Mouse (Mus musculus): ENCODE measurements around the gene Snx21.

Snx21 gene

DNA sequence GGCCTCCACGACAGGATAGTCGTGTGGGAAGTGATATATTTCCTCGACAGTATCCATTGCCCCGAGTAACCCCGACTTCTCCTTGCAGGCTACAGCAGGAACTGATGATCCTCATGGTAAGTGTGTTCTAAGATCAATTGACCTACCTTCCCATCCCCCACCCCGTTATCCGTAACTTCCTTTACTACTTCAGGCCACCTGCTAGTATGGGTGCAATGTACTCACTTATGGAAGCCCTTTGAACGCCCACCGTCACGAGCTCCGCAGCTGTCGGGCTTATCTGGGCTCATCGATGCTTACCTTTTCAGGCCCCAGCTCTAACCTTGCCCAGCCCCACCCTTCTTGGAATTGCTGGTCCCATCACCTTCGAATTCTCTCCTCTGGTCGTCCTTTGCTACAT is 15.3 kb upstream of the Snx21 start:
- in situ Hi-C loops (cut with MseI, MboI) = no loop called here

DNA sequence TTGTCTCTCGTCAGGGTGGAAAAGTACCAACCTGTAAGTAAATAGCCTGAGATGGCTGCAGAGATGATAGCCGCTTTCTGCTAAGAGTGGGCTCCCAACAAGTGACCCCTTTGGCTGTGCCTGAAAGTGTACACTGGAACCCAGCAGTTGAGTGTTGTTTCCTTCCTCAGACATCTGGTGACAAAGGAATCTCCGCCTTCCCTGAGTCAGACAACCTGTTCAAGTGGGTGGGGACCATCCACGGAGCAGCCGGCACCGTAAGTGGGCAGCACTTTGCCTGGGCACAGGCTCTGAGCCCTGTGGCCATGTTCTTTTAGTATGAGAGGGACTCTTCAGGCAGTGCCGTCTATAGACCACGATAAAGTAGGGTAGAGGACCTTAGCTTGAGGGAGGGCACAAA is 14.5 kb upstream of the Snx21 start:
- in situ Hi-C loops (cut with MseI, MboI) = no loop called here

DNA sequence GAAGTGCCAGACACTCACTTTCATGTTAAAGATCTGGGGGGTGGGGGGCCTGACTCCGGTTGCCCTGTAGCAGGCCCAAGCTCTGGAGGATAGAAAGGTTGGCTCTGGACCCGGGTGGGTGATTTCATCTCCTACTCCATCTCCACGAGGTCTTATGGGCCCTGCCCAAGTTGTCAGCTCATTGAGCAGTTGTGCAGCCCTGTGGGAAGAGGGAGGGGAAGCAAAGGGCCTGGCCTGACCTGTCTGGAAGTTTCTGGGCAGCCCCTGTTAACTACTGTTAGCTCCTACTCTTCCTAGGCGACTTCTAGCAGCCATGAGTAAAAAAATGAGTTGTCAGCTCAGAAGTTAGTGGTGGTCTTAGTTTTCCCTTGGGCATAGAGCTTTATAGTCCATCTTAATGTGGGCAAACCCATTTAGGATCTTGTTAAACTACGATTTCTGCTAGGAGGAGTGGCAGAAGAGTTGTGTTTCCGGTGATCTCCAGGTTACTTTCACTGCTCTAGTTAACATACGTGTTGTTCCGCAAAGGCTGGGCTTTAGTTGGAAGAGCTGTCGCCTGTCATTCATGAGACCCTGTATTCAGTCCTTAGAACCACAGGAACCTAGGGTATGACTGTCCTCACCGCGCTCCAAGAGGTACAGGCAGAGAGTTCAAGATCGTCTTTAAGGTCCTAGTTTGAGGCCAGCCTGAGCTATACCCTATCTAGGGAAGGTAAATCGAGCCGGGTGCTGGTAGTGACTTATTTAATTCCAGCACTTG is 12.2 kb upstream of the Snx21 start:
- in situ Hi-C loops (cut with MseI, MboI) = no loop called here

DNA sequence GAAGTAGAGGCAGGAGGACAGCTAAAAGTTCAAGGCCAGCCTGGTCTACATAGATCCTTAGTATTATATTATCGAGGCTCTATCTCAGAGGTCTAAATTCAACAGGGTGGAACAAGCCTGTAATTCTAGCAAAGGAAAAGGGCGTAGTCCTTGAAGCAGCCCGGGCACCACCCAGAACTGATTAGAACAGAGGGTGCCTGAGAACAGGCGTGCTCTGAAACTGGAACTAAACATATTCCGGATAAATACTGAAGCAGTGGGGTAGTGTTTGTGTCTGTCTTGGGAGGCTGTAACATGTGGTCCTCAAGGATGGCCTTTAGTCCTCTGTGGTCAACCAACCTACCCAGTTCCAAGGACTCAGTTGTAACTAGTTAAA is 11.6 kb upstream of the Snx21 start:
- in situ Hi-C loops (cut with MseI, MboI) = no loop called here

DNA sequence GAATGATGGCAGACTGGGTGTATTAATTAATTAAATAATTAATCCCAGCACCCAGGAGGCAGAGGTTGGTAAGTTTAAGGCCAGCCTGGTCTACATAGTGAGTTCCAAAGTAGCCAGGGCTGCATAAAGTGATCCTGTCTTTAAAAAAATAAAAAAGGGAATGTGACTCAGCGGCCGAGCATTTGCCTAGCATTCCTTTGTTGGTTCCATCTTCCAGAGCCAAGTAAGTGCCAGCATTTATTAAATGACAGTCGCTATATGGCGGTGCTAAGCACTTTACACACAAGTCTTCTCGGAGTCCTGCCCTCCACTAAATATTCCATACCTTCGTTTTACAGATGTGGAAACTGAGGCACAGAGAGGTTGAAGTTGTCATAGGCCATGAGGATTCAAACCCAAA is 9.5 kb upstream of the Snx21 start:
- in situ Hi-C loops (cut with MseI, MboI) = no loop called here

DNA sequence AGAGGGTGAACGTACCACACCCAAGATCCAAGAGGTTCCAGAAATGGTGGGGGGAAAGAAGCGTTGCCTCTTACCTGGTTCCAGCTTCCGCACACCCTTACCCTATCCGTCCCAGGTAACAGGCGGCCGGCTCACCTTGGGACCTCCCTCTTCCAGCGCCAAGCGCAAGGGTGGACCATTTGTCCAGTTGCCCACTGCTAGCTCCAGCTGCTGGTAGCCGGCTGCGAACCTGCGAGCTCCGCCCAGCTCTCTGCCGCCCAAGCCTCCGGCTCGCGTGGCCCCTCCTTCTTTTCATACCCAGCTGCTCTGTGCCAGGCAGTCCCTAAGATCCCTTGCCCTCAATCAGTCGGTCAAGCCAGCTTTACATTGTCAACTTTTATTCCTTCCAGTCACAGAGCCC is 8.8 kb upstream of the Snx21 start:
- in situ Hi-C loops (cut with MseI, MboI) = no loop called here

DNA sequence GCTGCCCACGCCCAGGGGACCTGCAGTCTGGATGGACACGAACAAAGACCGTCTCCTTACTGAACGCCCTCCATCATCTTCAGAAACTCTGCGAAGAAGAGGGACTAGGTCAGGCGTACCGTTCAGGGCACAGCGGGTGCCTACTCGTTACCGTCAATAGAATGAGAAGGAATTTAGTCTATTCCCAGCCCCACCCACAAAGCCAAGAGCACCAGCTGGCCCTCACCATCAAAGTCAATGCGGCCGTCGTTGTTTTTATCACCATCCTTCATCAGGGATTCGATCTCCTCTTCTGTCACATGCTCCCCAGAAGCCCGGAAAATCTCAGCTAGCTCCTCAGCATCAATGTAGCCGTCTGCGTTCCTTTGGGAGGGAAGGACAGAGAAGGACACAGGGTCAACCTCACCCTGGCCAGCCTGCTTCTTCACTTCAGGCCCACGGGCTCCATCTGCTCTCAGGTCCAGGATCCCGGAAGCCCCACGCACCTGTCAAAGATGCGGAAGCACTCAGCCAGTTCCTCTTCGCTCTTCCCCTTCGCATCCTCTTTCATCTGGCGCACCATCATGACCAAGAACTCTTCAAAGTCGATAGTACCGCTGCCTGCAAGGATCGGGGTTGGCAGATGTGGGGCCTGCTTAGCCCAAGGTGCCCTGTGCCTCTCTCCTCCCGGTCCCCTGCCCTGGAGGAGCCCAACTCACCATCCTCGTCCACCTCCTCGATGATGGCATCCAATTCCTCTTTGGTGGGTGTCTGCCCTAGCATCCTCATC is 8.2 kb upstream of the Snx21 start:
- in situ Hi-C loops (cut with MseI, MboI) = no loop called here

DNA sequence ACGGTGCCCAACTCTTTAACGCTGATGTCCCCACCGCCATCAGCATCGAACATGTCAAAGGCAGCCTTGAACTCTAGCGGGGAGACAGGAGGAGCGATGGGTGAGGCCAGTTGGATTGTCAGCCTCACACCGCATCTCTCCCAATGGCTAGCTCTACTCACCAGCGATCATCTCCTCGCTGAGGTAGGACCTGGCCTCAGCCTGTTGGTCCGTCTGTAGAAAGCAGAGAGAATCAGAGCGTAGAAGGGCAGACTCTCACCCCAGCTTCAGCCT is 7.7 kb upstream of the Snx21 start:
- in situ Hi-C loops (cut with MseI, MboI) = no loop called here

DNA sequence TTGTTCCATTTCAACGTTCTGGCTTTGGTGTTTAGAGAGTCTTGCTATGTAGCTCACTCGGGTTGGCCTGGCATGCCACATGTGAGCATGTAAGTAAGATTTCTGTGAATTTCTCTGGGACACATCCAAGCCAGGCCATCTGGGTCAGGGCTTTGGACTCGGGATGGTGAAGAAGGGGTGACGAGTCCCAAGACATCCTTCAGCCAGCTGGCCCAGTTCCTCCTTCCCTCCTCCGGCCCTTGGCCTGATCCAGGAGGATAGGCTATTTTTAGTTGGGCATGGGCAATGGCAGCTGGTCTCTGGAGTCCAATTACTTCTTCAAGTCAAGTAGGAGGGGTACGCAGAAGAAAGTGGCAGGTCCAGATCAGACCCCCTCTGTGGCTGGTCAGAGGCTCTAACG is 6.8 kb upstream of the Snx21 start:
- in situ Hi-C loops (cut with MseI, MboI) = no loop called here

DNA sequence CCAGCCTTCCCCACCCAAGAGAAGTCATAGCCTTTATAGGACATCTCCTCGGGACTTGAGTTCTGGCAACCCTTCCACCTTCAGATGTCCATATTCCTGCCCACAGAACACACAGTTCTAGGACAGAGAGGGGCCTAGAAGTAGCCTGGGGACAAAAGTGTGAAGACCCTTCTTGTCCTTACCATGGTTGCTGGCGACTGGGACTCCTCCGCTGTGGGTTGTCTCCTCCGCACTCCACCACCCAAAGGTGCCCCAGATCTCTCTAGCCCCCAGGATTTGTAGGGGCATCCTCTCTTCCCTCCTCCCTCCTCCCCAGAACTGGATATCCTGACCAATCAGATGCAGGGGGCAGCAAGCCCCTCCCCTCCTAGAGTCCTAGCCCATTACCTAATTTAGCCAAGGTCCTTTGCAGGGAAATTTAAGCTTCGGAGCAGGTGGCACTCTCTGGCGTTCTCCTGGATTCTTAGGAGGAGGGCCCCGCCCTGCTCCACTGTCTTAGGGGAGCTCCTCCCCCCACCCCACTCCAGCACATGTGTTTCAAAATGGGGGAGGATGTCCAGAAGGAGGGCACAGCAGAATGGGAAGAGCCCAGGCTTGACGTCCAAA is 6.0 kb upstream of the Snx21 start, which contains the start of gene Tnnc2:
TSS of gene Tnnc2 (minus strand) at position 487 of the 606 bp plus-strand sequence.
- in situ Hi-C loops (cut with MseI, MboI) = no loop called here

DNA sequence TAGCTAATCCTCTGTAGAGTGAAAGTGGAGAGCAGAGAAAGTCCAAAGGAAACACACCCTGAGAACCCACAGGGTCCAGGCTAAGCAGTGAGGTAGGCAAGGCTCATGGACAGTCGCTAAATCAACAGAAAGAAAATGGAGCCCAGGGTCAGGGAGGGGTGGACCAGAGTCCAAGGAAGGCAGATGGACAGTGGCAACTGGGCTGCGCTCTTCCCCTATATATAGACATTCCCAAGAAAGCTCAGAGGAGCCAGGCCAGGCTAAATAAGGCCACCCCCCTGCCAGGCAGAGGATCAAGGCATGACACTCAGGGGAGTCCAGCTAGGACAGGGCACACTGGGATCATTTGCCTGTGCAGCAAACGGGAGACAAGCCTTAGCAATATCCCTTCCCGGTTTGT is 3.7 kb upstream of the Snx21 start:
- in situ Hi-C loops (cut with MseI, MboI) = no loop called here

DNA sequence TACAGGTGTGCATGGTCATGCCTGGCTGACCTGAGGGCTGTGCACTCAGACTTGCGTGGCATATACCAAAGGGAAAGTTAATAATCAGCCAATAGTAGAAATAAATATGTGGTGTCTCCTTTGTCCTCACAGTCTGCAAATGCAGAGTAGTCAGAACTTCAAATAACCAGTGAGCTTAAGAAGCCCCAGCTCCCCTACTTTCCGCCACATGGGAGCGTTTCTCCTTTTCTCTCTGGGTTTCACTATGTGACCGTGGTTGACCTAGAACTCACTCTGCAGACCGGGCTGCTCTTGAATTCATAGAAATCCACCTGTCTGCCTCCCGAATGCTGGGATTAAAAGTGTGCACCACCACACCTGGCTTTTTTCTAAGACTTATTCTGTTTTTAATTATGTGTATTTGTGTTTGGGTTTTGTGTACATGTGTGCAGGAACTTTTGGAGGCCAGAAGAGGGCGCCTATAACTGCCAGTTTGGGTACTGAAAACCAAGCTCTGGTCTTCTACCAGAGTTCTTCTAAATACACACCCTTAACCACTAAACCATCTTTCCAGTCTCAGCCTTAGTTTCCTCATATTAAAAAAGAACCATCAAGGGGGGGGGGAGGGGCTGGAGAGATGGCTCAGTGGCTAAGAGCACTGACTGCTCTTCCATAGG is 1.6 kb upstream of the Snx21 start:
- in situ Hi-C loops (cut with MseI, MboI) = no loop called here

DNA sequence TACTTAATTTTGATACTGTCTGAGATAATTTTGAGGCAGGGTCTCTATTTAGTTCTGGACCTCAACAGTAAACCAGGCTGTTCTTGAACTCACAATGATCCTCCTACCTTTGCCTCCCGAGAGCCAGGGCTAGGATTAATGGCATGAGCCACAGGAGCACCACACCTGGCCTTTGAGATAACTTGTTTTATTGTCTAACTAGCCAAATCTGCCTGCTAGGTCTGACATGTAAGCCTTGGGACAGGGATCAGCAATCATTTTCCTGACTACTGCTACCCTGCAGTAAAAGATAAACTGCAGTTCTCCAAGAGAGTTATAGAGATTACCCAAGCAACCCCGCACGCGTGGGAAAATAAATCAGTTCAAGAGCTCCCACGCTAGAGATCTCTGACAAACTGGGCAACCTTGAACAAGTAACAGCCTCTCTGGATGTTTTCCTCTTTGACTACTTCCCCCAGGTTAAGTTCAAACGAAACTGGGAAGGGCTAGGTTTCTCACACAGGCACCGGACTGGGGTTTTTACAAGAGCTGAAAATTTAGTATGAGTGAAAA is 678 bp upstream of the Snx21 start:
- in situ Hi-C loops (cut with MseI, MboI) = no loop called here

DNA sequence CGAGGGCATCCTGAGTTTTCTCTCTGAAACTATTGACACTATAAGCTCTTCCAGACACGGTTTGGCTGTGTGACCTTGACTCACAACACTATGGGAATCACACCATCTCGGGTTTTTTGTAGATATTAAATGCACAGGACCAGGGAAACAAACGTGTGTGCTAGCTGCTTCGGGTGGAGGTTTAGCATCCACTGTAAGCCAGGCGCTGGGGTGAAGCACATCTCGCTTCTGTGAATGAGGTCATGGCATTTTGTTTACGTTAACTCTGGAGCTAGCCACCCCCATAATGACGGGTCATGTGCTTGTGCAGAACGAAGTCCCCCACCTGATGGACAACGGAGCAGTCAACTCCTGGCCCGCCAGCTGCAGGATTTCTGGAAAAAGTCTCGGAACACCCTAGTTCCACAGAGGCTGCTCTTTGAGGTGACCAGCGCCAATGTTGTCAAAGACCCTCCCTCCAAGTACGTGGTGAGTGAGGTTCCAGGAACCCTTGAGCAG is 814 bp downstream of the Snx21 start:
- in situ Hi-C loops (cut with MseI, MboI) = no loop called here

DNA sequence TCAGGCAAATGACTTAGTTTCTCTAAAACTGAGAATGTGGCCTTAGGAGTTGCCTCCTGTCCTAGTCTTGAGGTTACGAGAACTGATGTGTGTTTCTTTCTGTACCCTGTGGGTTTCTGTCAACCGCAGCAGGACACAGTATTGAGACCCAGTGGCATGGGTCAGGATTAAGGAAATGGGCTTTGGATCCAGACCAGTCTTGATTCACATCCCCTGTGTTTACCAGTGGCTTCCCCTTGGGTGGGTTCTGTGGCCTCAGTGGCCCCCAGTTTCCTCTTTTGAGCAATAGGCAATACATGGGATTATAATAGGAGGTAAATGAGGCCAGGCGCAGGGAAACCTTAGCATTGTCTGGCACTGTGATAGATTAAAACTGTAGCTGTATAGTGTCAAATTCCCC is 1.4 kb downstream of the Snx21 start:
- in situ Hi-C loops (cut with MseI, MboI) = no loop called here

DNA sequence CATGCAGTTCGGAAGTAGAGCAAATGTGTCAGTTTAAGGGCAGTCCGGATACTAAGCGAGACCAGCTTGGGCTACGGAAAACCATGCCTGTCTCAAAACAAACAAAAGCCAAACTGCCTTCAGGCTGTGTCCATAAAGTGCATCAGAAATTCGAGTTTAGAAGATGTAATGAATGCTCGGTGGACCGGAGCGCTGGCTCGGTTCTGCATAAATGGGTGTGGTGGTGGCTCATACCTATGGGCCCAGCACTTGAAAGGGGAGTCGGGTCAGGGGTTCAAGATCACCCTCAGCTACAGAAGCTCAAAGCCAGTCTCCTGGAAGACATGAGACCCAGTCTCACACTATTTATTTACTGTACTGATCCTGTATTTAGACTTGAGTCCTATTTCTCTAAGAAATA is 2.2 kb downstream of the Snx21 start:
- in situ Hi-C loops (cut with MseI, MboI) = no loop called here

DNA sequence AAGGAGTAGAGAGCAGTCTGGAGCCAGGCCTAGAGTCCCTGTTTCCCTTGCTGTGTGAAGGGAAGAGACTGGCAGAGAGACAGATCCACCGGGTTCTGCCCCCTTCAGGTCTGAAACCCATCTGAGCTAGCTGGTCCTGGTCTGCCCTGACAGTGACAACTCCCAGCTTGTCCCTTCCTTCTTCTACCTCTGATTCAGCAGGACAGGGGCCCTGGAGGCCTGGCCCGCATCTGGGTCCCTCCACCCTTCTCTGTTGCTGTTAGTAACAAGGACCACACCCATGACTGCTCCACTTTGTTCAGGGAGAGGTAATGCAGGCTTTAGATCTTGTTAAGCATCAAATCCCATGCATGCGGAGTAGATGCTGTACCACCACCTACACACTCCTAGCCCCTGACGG is 2.8 kb downstream of the Snx21 start:
- in situ Hi-C loops (cut with MseI, MboI) = no loop called here

DNA sequence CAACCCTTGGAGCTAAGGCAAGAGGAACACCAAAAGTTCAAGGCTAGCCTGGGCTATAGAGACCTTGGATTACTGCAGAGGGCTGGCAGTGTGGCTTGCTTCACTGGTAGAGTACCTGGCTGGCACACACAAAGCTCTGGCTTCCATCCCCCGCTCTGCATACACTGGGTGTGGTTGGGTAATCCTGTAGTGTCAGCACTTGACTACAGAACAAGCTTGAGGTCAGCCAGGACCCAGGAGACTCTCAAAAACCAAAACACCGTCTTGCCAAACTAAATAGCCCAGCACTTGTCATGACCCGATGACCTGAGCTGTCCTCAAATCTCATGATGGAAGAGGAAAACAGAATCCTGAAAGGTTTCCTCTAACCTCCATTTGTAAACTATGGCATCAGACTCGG is 4.8 kb downstream of the Snx21 start:
- in situ Hi-C loops (cut with MseI, MboI) = no loop called here

DNA sequence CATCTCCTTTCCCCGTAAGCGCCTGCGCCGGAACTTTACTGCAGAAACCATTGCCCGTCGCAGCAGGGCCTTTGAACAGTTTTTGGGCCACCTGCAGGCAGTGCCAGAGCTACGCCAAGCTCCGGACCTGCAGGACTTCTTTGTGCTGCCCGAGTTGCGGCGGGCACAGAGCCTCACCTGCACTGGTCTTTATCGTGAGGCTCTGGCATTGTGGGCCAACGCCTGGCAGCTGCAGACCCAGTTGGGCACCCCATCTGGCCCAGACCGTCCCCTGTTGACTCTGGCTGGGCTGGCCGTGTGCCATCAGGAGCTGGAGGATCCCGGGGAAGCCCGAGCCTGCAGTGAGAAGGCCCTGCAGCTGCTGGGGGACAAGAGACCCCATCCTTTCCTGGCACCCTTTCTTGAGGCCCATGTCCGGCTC is 6.2 kb downstream of the Snx21 start:
- in situ Hi-C loops (cut with MseI, MboI) = no loop called here

DNA sequence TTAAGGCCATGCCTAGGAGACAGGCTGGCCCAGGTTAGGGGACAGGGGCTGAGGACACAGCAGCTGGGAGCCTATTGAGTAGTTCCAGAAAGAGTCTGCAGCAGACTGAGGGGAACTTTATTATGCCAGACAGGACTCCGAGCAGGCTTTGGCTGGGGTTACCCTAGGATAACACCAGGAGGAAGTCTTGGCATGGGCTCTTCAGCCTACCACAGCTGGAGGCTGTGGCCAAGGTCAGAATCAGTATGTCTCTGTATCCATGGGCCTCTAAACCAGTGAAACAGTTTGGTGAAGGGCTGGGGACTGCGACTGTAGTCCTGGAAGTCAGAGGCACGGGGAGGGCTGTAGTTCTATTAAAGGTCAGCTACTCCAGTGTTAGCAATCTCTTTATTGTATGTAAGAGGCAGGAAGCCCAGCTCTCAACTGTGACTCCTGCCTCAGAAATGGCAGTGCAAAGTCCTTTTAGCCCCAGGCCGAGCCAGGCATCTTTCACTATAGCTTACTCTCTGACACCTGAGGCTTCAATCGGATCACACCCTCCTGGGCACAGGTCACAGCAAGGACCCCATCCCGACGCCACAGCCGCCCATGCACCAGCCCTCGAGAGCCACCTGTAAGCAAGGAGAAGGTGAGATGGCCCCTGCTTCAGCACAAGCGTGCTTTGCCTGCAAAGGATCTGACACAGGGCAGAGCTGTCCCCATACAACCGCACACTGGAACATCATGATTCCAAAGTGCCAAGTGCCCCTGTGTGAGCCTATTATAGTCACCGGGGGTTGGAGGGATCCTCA is 7.0 kb downstream of the Snx21 start:
- in situ Hi-C loops (cut with MseI, MboI) = no loop called here

DNA sequence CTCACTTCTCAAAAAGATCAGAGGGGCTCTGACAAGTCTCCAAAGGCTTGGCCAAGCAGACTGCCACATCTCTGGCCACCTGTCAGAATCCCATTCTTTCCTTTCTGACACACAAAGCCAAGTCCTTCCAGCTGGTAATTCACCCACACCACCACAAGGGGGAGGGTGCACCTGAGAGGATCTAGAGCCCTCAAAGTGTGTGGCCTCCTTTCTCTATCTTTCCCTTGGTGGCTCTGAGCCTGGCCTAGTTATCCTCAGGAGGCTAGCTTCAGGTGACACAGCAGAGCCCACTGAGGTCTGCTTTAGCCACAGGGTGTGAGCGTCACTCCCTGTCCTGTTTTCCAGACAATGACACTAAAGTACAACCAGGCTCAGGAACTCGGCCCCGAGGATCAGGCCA is 7.6 kb downstream of the Snx21 start:
- in situ Hi-C loops (cut with MseI, MboI) = no loop called here
